18 mouse cellular contexts compared by ENCODE assay signal in genomic region chr8:71392391-71392790, GRCm38 (mm10). TPM values are rescaled to one million over a fixed set of nuclear protein-coding genes. Genes with fewer than 3 reads are reported as not detected.
DNase-seq lines count a peak whose midpoint lies in the region; TF ChIP-seq lines count a peak whose summit lies in the region.
"Had no signal": no experiment of that assay in that cellular context is flagged by ENCODE, and none has a peak within 500 bp of the region (broad histone marks: within the 10 kb centered on the region; RNA-seq: fewer than 3 reads in every experiment).

No protein-coding gene starts in this region.

- no peak overlapping the region for H3K27ac ChIP-seq in heart, adult 2 months
- H3K27ac ChIP-seq: embryonic facial prominence, embryonic 12.5 days; limb, embryonic 12.5 days; liver, embryonic 15.5 days; stomach, embryonic 15.5 days had no signal

- no peaks in the 10 kb centered on the region for H3K36me3 ChIP-seq in heart, adult 2 months (ENCODE audit: control insufficient read depth, insufficient read depth, low read length)
- H3K36me3 ChIP-seq: embryonic facial prominence, embryonic 12.5 days; heart, embryonic 12.5 days; limb, embryonic 12.5 days; liver, embryonic 15.5 days; stomach, embryonic 15.5 days had no signal

- no peak for TF ChIP-seq CTCF in heart, adult 2 months (IDR thresholded peaks at IDR 0.05)

- TF ChIP-seq POLR2A in heart, adult 2 months (IDR thresholded peaks at IDR 0.05; ENCODE audit: insufficient read depth, low read depth, low read length) = no peak; the same call in 1 of the 2 replicates

- H3K4me1 ChIP-seq in heart, adult 2 months (ENCODE audit: control insufficient read depth, insufficient read depth, low read length) = peaks cover 6% of the 10 kb centered on the region

- no peak for TF ChIP-seq EP300 in heart, adult 2 months (IDR thresholded peaks at IDR 0.05; ENCODE audit: insufficient read depth, low read depth, low read length)

- intact Hi-C loops in heart, adult 2 months (cut with DNase I) = no loop called here
- intact Hi-C loops in heart, postnatal 10 days (cut with DNase I) = no loop called here

- H3K4me3 ChIP-seq in heart, adult 2 months = no peak overlapping the region
- H3K4me3 ChIP-seq: embryonic facial prominence, embryonic 12.5 days; heart, embryonic 12.5 days; limb, embryonic 12.5 days had no signal

- DNase-seq in adrenal gland, adult (ENCODE audit: inconsistent age in 2 of 2, low spot score in 1 of 2) = peak; percentile 4 to 17
- no peak for DNase-seq in adrenal gland, postnatal 4 days (ENCODE audit: low spot score in 2 of 2)
- peak; percentile 11 for DNase-seq in cerebellum, adult 9-11 months
- DNase-seq in cerebellum, adult 18-20 months = no peak
- DNase-seq in heart, adult 2 months = peak; percentile 1 to 16
- no peak for DNase-seq in heart, postnatal 10 days
- peak; percentile 15 to 19 for DNase-seq in right cerebral cortex, postnatal 10 days (ENCODE audit: low spot score in 2 of 2)
- DNase-seq in right cerebral cortex, postnatal 4 days = no peak

- H3K9ac ChIP-seq in heart, adult 2 months (ENCODE audit: low read depth, low read length) = no peak overlapping the region
- H3K9ac ChIP-seq: embryonic facial prominence, embryonic 12.5 days; heart, embryonic 12.5 days; limb, embryonic 12.5 days; liver, embryonic 15.5 days; lung, embryonic 14.5 days; stomach, embryonic 15.5 days had no signal

- H3K79me2 ChIP-seq in heart, adult 2 months (replicated peaks; ENCODE audit: control insufficient read depth, insufficient read depth, low read length) = no peaks in the 10 kb centered on the region; the same call in 1 of the 2 replicates

- no peaks in the 10 kb centered on the region for H3K27me3 ChIP-seq in heart, adult 2 months (ENCODE audit: control insufficient read depth, insufficient read depth, low read length)
- H3K27me3 ChIP-seq: CH12.LX; embryonic facial prominence, embryonic 12.5 days; heart, embryonic 12.5 days; limb, embryonic 12.5 days; liver, embryonic 15.5 days; stomach, embryonic 15.5 days had no signal

- 82% methylated on average over 5 of the region's 5 CpGs for WGBS in heart, adult 2 months

RNA-seq across cellular contexts. Expression of gene Ushbp1, which starts 3.2 kb away (rescaled TPM):
- total RNA-seq in adrenal gland, postnatal 4 days (2021) = 10 to 100 TPM; 21.6 to 21.8 TPM
- total RNA-seq in heart, adult 2 months (2021) = 10 to 100 TPM; 22.9 to 23.9 TPM
- polyA plus RNA-seq in heart, adult 2 months (2012; rRNA removed) = 71.7 and 72.2 TPM in 2 replicates
- total RNA-seq in heart, postnatal 10 days (2021) = 10 to 100 TPM; 38.0 to 42.7 TPM
- total RNA-seq: CH12.LX; monocyte, adult 5-6 weeks had no signal

RNA-seq across cellular contexts. Expression of gene Babam1, which starts 4.3 kb away (rescaled TPM):
- 100 to 1,000 TPM; 108 to 109 TPM for total RNA-seq in adrenal gland, postnatal 4 days (2021)
- total RNA-seq in heart, adult 2 months (2021) = 10 to 100 TPM; 62.8 to 70.2 TPM
- polyA plus RNA-seq in heart, adult 2 months (2012; rRNA removed) = 88.7 and 91.3 TPM in 2 replicates
- total RNA-seq in heart, postnatal 10 days (2021) = 10 to 100 TPM; 65.1 to 65.7 TPM

RNA-seq across cellular contexts. Expression of gene Nr2f6, which starts 10.6 kb away (rescaled TPM):
- total RNA-seq in adrenal gland, postnatal 4 days (2021) = 10 to 100 TPM; 67.6 to 70.6 TPM
- 10 to 100 TPM; 47.6 to 56.7 TPM for total RNA-seq in heart, adult 2 months (2021)
- 53.9 and 63.2 TPM in 2 replicates for polyA plus RNA-seq in heart, adult 2 months (2012; rRNA removed)
- total RNA-seq in heart, postnatal 10 days (2021) = 10 to 100 TPM; 57.8 to 60.1 TPM

RNA-seq across cellular contexts. Expression of gene Ankle1, which starts 13.4 kb away (rescaled TPM):
- total RNA-seq in adrenal gland, postnatal 4 days (2021) = 10 to 100 TPM; 13.5 to 14.6 TPM
- total RNA-seq in heart, adult 2 months (2021) = not detected
- 0.15 and 0.31 TPM in 2 replicates for polyA plus RNA-seq in heart, adult 2 months (2012; rRNA removed)
- total RNA-seq in heart, postnatal 10 days (2021) = 1 to 10 TPM; 2.8 to 3.4 TPM
- total RNA-seq: gastrocnemius, adult 8-10 months; heart, adult 18-20 months had no signal

RNA-seq across cellular contexts. Expression of gene Ocel1, which starts 21.3 kb away (rescaled TPM):
- 10 to 100 TPM; 12.0 to 13.6 TPM for total RNA-seq in adrenal gland, postnatal 4 days (2021)
- 10 to 100 TPM; 12.4 to 15.2 TPM for total RNA-seq in heart, adult 2 months (2021)
- 8.0 and 9.1 TPM in 2 replicates for polyA plus RNA-seq in heart, adult 2 months (2012; rRNA removed)
- 10 to 100 TPM; 10.8 to 11.3 TPM for total RNA-seq in heart, postnatal 10 days (2021)

Comparison
In these comparisons a context has a peak if more than half of its experiments do, and no peak if none do; other contexts are left out.
1. DNase-seq: peak in adrenal gland, adult (2 of 2), cerebellum, adult 9-11 months (single experiment), heart, adult 2 months (2 of 2) and right cerebral cortex, postnatal 10 days (2 of 2); none in adrenal gland, postnatal 4 days (0 of 2), cerebellum, adult 18-20 months (0 of 2), heart, postnatal 10 days (0 of 2) and right cerebral cortex, postnatal 4 days (single experiment).